Mouse (Mus musculus) embryonic facial prominence, embryonic 11.5 days (tissue): ENCODE measurements around the gene Cnn2. TPM values are rescaled to one million over a fixed set of nuclear protein-coding genes. Genes with fewer than 3 reads are reported as not detected.

Source experiments
- ATAC-seq: fragments of 200-750 bp; cut with Nextera tagmentation; replicated peaks from 2 replicates; pipeline ENCODE4 v1.8.0; 2017; ENCODE audit warnings: low read depth; ENCODE audit not compliant: insufficient number of reproducible peaks, low FRiP score, low TSS enrichment
- DNase-seq: peaks from one replicate; pipeline ENCODE4 v3.0.0-alpha.2; 2015; ENCODE audit warnings: low spot score
- H3K27ac ChIP-seq: fragments of 300-500 bp; sonication (generic); replicated peaks from 2 replicates; pipeline ENCODE4 v1.5.1; 2014; ENCODE audit warnings: mild to moderate bottlenecking, low read depth, low read length, control low read depth
- H3K27me3 ChIP-seq: fragments of 300-500 bp; sonication (generic); 2 replicates; pipeline ENCODE4 v1.6.1; 2014; ENCODE audit warnings: mild to moderate bottlenecking, low read length, moderate library complexity, mixed read lengths; ENCODE audit not compliant: control insufficient read depth, insufficient read depth
- H3K36me3 ChIP-seq: fragments of 300-500 bp; sonication (generic); replicated peaks from 2 replicates; pipeline ENCODE4 v1.6.1; 2014; ENCODE audit warnings: low read depth, mild to moderate bottlenecking, low read length, moderate library complexity, mixed read lengths; ENCODE audit not compliant: control insufficient read depth, insufficient read depth
- H3K4me1 ChIP-seq: fragments of 300-500 bp; sonication (generic); 2 replicates; pipeline ENCODE4 v1.6.1; 2014; ENCODE audit warnings: low read length, mixed read lengths; ENCODE audit not compliant: control insufficient read depth, insufficient read depth
- H3K4me2 ChIP-seq: fragments of 300-500 bp; sonication (generic); 2 replicates; pipeline ENCODE4 v1.6.1; 2014; ENCODE audit warnings: low read depth, mild to moderate bottlenecking, control low read depth, low read length, moderate library complexity
- H3K4me3 ChIP-seq: fragments of 300-500 bp; sonication (generic); 2 replicates; pipeline ENCODE4 v1.5.1; 2014; ENCODE audit warnings: low read depth, low read length, control low read depth
- H3K9ac ChIP-seq: fragments of 300-500 bp; sonication (generic); replicated peaks from 2 replicates; pipeline ENCODE4 v1.6.1; 2014; ENCODE audit warnings: mild to moderate bottlenecking, control low read depth, low read length
- H3K9me3 ChIP-seq: fragments of 300-500 bp; sonication (generic); replicated peaks from 2 replicates; pipeline ENCODE4 v1.6.1; 2016; ENCODE audit warnings: mild to moderate bottlenecking, low read length, inconsistent platforms, mixed read lengths; ENCODE audit not compliant: control insufficient read depth
- WGBS: fragments of 180-500 bp; shearing (Covaris S2); extraction: QIAGEN DNeasy Blood & Tissue Kit; methylation state at CpG from one replicate; pipeline ENCODE4 v1.1.7; 2014; 5-methylcytosine and 5-hydroxymethylcytosine counted together
- polyA plus RNA-seq: library from polyadenylated mRNA; unstranded; fragments of >200 nt; fragmentation: Nextera tagmentation; extraction: Ambion mirVana; gene quantifications from 2 replicates; pipeline ENCODE4 v1.2.1, GENCODE M21; 2014

The Cnn2 gene
- polyA plus RNA-seq = 255 and 271 TPM in 2 replicates

DNA sequence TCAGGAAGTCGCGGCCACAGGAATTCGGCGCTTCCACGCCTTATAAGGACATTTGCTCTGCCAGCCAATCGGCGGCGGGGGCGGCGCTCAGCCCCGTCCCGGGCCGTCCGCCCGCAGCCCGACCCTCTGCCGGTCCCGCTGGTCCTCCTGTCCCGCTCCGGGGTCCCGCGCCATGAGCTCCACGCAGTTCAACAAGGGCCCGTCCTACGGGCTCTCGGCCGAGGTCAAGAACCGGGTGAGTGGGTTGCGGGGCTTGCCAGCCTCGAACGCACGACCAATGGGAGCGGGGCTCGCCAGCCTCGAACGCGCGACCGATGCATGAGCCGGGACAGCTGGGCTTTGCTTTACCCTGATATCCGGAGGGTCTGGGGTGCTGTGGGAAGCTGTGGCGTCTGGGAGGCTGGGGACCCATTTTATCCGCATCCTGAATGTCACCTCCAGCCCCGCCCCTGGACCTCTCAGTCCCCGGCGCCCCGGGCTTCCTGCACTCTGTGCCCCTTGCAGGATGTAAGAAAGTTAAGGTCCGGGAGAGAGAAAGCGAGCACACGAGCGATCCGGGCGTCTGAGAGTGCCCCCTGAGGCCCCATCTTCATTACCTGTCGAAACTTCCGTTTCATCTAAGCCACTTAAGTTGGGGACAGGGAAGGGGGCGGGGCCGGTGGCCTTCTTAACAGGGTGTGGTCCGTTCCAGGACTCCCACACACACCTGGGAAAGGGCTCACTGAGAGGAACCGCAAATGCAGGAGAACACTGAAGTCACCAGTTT lies at the start of gene Cnn2:
Gene Cnn2 (plus strand): TSS at position 79 of the 766 bp plus-strand sequence.
- under 1% methylated on average over 55 of the region's 59 CpGs for WGBS
- peak within 1 kb of the TSS; percentile 82 for H3K9ac ChIP-seq
- ATAC-seq (no peak), DNase-seq (peak; percentile 84)
- H3K4me1 ChIP-seq = peaks cover 3% of the 10 kb centered on the region
- peak within 1 kb of the TSS; percentile 64 for H3K4me3 ChIP-seq
- H3K9me3 ChIP-seq = no peaks in the 10 kb centered on the region
- H3K27me3 ChIP-seq = no peaks in the 10 kb centered on the region
- peak within 1 kb of the TSS; percentile 66 for H3K4me2 ChIP-seq
- peak within 1 kb of the TSS; percentile 70 for H3K27ac ChIP-seq
- peaks cover 13% of the 10 kb centered on the region; the same call in 1 of the 2 replicates for H3K36me3 ChIP-seq

DNA sequence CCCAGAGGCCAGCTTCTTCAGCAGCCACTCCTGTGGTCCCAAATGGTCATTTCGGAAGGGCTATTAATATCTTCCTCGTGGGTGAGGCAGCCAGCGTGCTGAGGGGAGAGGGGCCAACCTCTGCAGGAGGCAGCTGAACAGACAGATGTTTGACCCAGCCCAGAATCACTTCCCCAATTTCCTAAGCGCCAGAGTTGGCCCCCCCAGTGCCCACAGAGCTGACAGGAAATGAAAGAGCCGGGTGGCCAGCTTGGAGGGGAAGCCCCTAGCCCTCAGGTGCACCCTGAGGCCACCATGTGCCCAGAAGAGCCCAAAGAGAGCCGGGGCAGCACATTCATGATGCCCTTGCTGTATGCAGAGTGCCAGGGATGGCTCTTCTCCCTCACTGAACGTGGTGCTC lies 47.6 kb upstream of the Cnn2 start:
- Histone ChIP-seq H3K9me3 (no peaks in the 10 kb centered on the region), H3K27ac (no peak overlapping the region), H3K27me3 (no peaks in the 10 kb centered on the region), H3K36me3 (no peaks in the 10 kb centered on the region), H3K4me3 (no peak overlapping the region), H3K4me1 (peaks cover 5% of the 10 kb centered on the region; the same call in 1 of the 2 replicates), H3K4me2 (no peak overlapping the region), H3K9ac (no peak overlapping the region)
- ATAC-seq (no peak), DNase-seq (no peak)
- WGBS = 64% methylated on average over 7 of the region's 7 CpGs

DNA sequence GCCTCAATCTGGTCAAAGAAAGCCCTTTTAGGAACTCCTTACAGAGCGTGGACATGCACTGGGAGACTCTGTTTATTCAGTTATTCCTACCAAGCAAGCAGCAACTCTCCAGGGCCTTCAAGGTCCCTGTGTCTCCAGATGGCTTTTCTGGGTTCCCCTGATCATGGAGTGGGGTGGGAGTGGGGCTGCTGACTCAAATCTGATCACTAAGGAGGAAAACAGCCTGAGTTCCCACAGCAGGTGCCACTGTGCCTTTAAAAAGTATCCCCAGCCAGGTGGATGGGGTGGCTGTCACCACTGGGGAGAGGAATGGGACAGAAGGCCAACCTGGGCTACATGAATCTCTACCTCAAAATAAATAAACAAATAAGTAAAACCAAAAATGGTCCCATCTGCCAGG lies 45.4 kb upstream of the Cnn2 start:
- DNase-seq (no peak), ATAC-seq (no peak)
- Histone ChIP-seq H3K36me3 (no peaks in the 10 kb centered on the region), H3K4me1 (peaks cover 14% of the 10 kb centered on the region), H3K4me2 (no peak overlapping the region), H3K27ac (no peak overlapping the region), H3K9me3 (no peaks in the 10 kb centered on the region), H3K4me3 (no peak overlapping the region), H3K27me3 (no peaks in the 10 kb centered on the region), H3K9ac (no peak overlapping the region)
- 91% methylated on average over 1 of the region's 1 CpGs for WGBS

DNA sequence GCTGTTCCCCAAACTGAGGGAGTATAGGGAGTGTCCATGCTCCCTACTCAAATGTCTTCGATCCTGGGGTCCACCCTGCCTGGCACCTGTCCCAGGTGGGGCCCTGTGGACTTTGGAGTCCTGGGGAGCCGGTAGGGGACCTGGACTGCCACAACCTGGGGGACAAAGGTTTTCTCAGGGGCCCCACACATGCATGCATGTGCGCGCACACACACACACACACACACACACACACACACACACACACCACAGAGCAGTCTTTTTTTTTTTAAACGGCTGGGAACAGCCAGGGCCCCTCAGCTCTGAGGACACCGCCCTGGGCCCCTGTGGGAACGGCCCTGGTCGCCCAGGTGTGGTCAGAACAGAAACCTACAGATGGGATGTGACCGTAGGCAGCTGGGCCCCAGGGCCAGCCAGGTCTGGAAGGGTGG lies 44.9 kb upstream of the Cnn2 start:
- Histone ChIP-seq H3K4me2 (no peak overlapping the region), H3K9me3 (no peaks in the 10 kb centered on the region), H3K4me1 (peaks cover 14% of the 10 kb centered on the region), H3K9ac (no peak overlapping the region), H3K36me3 (no peaks in the 10 kb centered on the region), H3K4me3 (no peak overlapping the region), H3K27me3 (no peaks in the 10 kb centered on the region), H3K27ac (no peak overlapping the region)
- 77% methylated on average over 9 of the region's 9 CpGs for whole genome bisulfite sequencing
- DNase-seq (no peak), ATAC-seq (no peak)

DNA sequence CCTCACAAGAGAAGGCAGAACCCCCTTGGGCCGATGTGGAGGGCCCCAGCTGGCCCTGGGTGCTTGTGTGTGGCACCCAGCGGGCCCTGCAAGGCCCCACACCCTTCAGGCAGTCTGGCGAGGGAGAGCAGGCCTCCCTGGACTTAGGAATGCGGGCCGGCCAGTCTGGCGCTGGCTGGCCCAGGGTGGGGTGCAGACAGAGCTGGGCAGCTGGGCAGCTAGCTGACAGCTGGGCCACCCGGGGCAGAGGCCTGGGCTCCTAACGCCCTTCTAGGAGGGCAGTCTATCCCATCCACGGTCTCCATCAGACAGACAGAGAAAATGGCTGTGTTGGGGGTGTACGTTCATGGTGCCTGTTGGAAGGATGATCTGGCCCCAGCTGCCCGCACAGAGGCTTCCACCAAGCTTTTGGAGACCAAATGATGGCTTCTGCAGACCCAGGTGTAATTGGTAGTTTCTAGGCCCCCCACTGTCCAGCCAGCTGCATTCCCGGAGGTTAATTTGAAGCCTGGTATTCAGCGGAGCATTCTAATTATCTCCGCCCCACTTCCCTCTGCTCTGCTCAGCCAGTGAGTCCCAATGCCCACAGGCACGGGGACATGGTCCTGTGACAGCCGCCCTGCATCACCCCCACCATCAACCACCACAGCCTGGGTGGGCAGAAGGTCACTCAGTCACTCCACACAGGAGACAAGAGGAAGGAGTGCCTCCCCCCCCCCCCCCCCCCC lies 42.7 kb upstream of the Cnn2 start:
- Histone ChIP-seq H3K4me2 (no peak overlapping the region; the same call in 1 of the 2 replicates), H3K9me3 (no peaks in the 10 kb centered on the region), H3K4me3 (0 out of 2 replicates have a peak overlapping the region, but pooled peaks have one; percentile 5), H3K36me3 (peaks cover 2% of the 10 kb centered on the region; the same call in 1 of the 2 replicates), H3K4me1 (peaks cover 14% of the 10 kb centered on the region), H3K9ac (peak overlapping the region; percentile 40), H3K27ac (peak overlapping the region; percentile 59), H3K27me3 (no peaks in the 10 kb centered on the region)
- ATAC-seq (peak; percentile 54; the same call in 1 of the 2 replicates), DNase-seq (peak; percentile 77)
- 16% methylated on average over 16 of the region's 16 CpGs for WGBS

DNA sequence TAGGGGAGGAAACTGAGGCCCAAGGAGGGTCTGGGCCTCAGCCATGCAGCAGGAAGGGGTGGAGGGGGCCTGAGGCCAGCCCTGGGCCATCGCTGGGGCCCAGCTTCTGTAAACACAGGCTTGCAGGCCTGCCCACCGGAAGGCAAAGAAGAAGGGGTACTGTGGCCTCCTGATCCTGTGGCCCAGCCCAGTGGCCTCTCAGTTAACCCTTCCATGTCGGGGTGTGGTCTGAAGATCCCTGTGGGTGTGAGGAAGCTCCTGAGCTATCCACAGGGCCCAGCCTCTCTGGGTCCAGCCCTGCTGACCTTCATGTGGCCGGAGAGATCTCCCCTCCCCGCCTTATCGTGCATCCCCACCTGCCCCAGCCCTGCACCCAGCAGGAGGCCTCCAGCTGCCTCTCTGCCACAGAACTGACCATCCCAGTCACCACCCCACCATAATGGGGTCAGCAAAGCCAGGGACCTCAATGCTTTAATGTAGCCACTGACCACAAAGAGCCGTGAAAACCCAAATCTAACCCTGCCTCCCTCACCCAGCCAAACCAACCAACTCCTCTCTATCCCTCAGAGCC lies 41.5 kb upstream of the Cnn2 start:
- DNase-seq = peak; percentile 22
- H3K9me3 ChIP-seq = no peaks in the 10 kb centered on the region
- no peaks in the 10 kb centered on the region for H3K27me3 ChIP-seq
- ATAC-seq = peak; percentile 25; the same call in 1 of the 2 replicates
- H3K36me3 ChIP-seq = peaks cover 7% of the 10 kb centered on the region
- H3K9ac ChIP-seq = peak overlapping the region; percentile 37
- peak overlapping the region; percentile 59 for H3K27ac ChIP-seq
- H3K4me2 ChIP-seq = peak overlapping the region; percentile 19; the same call in 1 of the 2 replicates
- 14% methylated on average over 7 of the region's 7 CpGs for WGBS
- peaks cover 14% of the 10 kb centered on the region for H3K4me1 ChIP-seq
- H3K4me3 ChIP-seq = no peak overlapping the region

DNA sequence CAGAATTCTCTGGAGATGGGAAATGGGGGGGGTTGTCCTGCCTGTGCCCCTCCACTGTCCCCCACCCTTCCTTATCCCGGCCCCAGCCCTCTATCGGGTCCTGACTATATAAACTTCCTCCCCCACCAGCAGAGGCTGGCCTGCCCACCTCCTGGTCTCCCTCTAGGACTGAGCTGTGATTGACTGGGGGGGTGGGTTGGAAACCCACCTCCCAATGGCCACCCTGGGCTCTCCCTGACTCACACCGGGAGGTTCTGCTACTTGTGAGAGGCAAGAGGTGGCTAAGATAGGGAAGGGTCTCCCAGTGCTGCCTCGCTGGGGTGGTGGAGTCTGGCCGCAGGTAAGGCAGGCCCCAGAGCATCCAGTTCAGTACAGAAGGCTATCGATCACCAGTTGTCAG lies 40.9 kb upstream of the Cnn2 start:
- H3K27me3 ChIP-seq = no peaks in the 10 kb centered on the region
- H3K4me2 ChIP-seq = no peak overlapping the region
- peaks cover 14% of the 10 kb centered on the region for H3K4me1 ChIP-seq
- H3K9me3 ChIP-seq = no peaks in the 10 kb centered on the region
- H3K4me3 ChIP-seq = no peak overlapping the region
- DNase-seq (no peak), ATAC-seq (no peak)
- no peak overlapping the region; the same call in 1 of the 2 replicates for H3K27ac ChIP-seq
- whole genome bisulfite sequencing = 73% methylated on average over 6 of the region's 6 CpGs
- peaks cover 7% of the 10 kb centered on the region for H3K36me3 ChIP-seq
- H3K9ac ChIP-seq = peak overlapping the region; percentile 13; the same call in 1 of the 2 replicates
